Mouse (Mus musculus) 416B (cell line): ENCODE data around the gene Zbtb8a.
A peak's percentile ranks its signal among the peaks of the same experiment; 100 is the strongest.
"Not testable (repeated sequence)": the region's sequence is repeated elsewhere in the genome, so short reads cannot be mapped to it uniquely, and the experiment has no call there.

Source experiments
- DNase-seq: peaks from one replicate; pipeline ENCODE4 v3.0.0; 2011; ENCODE audit warnings: low read depth

Zbtb8a gene

GRCm38 (mm10) chr4:129377601-129378390 lies at the start of gene Zbtb8a:
Zbtb8a (minus strand) TSS chr4:129378116.
- DNase-seq = no peak

- no peak for DNase-seq
Observed at GRCm38 (mm10) chr4:129418321-129418720, 40.4 kb upstream of the Zbtb8a start.

GRCm38 (mm10) chr4:129416478-129416877 lies 38.6 kb upstream of the Zbtb8a start:
- DNase-seq = peak; percentile 58

- DNase-seq = peak; percentile 9
Observed at GRCm38 (mm10) chr4:129415892-129416291, 38.0 kb upstream of the Zbtb8a start.

- no peak for DNase-seq
Observed at GRCm38 (mm10) chr4:129410991-129411390, 33.1 kb upstream of the Zbtb8a start.

GRCm38 (mm10) chr4:129410532-129410931 lies 32.6 kb upstream of the Zbtb8a start:
- DNase-seq = not testable (repeated sequence)

GRCm38 (mm10) chr4:129406447-129406846 lies 28.5 kb upstream of the Zbtb8a start:
- no peak for DNase-seq

GRCm38 (mm10) chr4:129399813-129400212 lies 21.9 kb upstream of the Zbtb8a start:
- DNase-seq = no peak

- DNase-seq = no peak
Observed at GRCm38 (mm10) chr4:129396960-129397359, 19.0 kb upstream of the Zbtb8a start.

GRCm38 (mm10) chr4:129394089-129394870 lies 16.4 kb upstream of the Zbtb8a start:
- no peak for DNase-seq

- DNase-seq = no peak
Observed at GRCm38 (mm10) chr4:129390936-129391557, 13.1 kb upstream of the Zbtb8a start.

GRCm38 (mm10) chr4:129390216-129390743 lies 12.4 kb upstream of the Zbtb8a start:
- no peak for DNase-seq

GRCm38 (mm10) chr4:129388404-129388803 lies 10.5 kb upstream of the Zbtb8a start:
- no peak for DNase-seq

GRCm38 (mm10) chr4:129386989-129387388 lies 9.1 kb upstream of the Zbtb8a start:
- no peak for DNase-seq

- DNase-seq = no peak
Observed at GRCm38 (mm10) chr4:129386269-129386946, 8.5 kb upstream of the Zbtb8a start.

GRCm38 (mm10) chr4:129385685-129386084 lies 7.8 kb upstream of the Zbtb8a start:
- DNase-seq = no peak

GRCm38 (mm10) chr4:129384440-129384839 lies 6.5 kb upstream of the Zbtb8a start:
- no peak for DNase-seq

- DNase-seq = no peak
Observed at GRCm38 (mm10) chr4:129383586-129383985, 5.7 kb upstream of the Zbtb8a start.

GRCm38 (mm10) chr4:129382488-129382887 lies 4.6 kb upstream of the Zbtb8a start:
- DNase-seq = no peak

GRCm38 (mm10) chr4:129382029-129382428 lies 4.1 kb upstream of the Zbtb8a start:
- DNase-seq = no peak

GRCm38 (mm10) chr4:129381148-129381547 lies 3.2 kb upstream of the Zbtb8a start:
- DNase-seq = no peak

GRCm38 (mm10) chr4:129379805-129380204 lies 1.9 kb upstream of the Zbtb8a start:
- DNase-seq = no peak
